Mouse (Mus musculus): ENCODE measurements at regions not wholly inside any gene's neighbourhood (a gene's known extent, or its start where the extent isn't known, plus 50 kb on each side); places are given as distances from the start of the nearest gene placed in this dataset.

DNA sequence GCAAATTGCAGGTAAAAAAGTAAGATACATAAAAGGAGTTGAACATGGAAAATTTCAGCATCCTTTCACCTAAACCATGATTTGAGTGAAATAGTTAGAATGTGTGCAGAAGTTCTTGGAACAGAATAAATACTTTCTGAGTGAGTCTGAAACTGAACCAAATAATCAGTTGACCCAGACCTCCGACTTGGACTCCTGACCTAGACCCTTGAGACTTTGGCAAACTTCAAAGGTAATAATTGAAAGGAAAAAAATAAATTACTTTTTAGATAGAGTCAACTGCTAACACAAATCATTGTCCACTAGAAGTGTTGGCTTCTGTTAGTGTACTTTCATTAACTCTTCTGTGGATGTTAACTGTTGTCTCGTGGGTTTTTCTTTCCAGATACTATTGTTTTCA is 460.6 kb upstream of the Htr2a start:
- TF ChIP-seq CTCF (IDR thresholded peaks at IDR 0.05; ENCODE audit: borderline replicate concordance, extremely low read depth, insufficient read depth, insufficient read length) (no peak), POLR2A (IDR thresholded peaks at IDR 0.05; ENCODE audit: borderline replicate concordance, extremely low read depth, insufficient read depth, insufficient read length, poor library complexity, severe bottlenecking) (no peak)
